Mouse (Mus musculus) hindbrain, embryonic 11.5 days (tissue): ENCODE data around the gene Tbx19. TPM values are rescaled to one million over a fixed set of nuclear protein-coding genes. Genes with fewer than 3 reads are reported as not detected.

Experiments
- ATAC-seq: fragments of 200-750 bp; cut with Nextera tagmentation; 2 replicates; pipeline ENCODE4 v1.8.0; 2017; ENCODE audit warnings: mild to moderate bottlenecking, moderate TSS enrichment, moderate library complexity; ENCODE audit not compliant: low FRiP score
- DNase-seq: peaks from one replicate; pipeline ENCODE4 v3.0.0-alpha.2; 2015; ENCODE audit warnings: low spot score
- H3K27ac ChIP-seq: fragments of 300-500 bp; sonication (generic); 2 replicates; pipeline ENCODE4 v1.5.1; 2014; ENCODE audit warnings: mild to moderate bottlenecking, low read depth, low read length
- H3K27me3 ChIP-seq: fragments of 300-500 bp; sonication (generic); 2 replicates; pipeline ENCODE4 v1.6.1; 2014; ENCODE audit warnings: mild to moderate bottlenecking, low read length, moderate library complexity, mixed read lengths; ENCODE audit not compliant: control insufficient read depth, insufficient read depth
- H3K36me3 ChIP-seq: fragments of 300-500 bp; sonication (generic); 2 replicates; pipeline ENCODE4 v1.6.1; 2014; ENCODE audit warnings: mild to moderate bottlenecking, low read length, moderate library complexity, mixed read lengths; ENCODE audit not compliant: control insufficient read depth, insufficient read depth
- H3K4me1 ChIP-seq: fragments of 300-500 bp; sonication (generic); replicated peaks from 2 replicates; pipeline ENCODE4 v1.6.1; 2014; ENCODE audit warnings: low read length, mixed read lengths; ENCODE audit not compliant: control insufficient read depth, insufficient read depth
- H3K4me2 ChIP-seq: fragments of 300-500 bp; sonication (generic); replicated peaks from 2 replicates; pipeline ENCODE4 v1.6.1; 2014; ENCODE audit warnings: mild to moderate bottlenecking, low read depth, low read length
- H3K4me3 ChIP-seq: fragments of 300-500 bp; sonication (generic); 2 replicates; pipeline ENCODE4 v1.5.1; 2014; ENCODE audit warnings: low read depth, low read length
- H3K9ac ChIP-seq: fragments of 300-500 bp; sonication (generic); 2 replicates; pipeline ENCODE4 v1.6.1; 2014; ENCODE audit warnings: low read depth, low read length
- H3K9me3 ChIP-seq: fragments of 300-500 bp; sonication (generic); 2 replicates; pipeline ENCODE4 v1.6.1; 2016; ENCODE audit warnings: low read length; ENCODE audit not compliant: control insufficient read depth
- WGBS: fragments of 180-500 bp; shearing (Covaris S2); extraction: QIAGEN DNeasy Blood & Tissue Kit; methylation state at CpG from one replicate; pipeline ENCODE4 v1.1.7; 2014; 5-methylcytosine and 5-hydroxymethylcytosine counted together
- polyA plus RNA-seq: library from polyadenylated mRNA; unstranded; fragments of >200 nt; fragmentation: Nextera tagmentation; extraction: Ambion mirVana; gene quantifications from 2 replicates; pipeline ENCODE4 v1.2.1, GENCODE M21; 2014

The Tbx19 gene
- polyA plus RNA-seq, 1 experiment from 2014 or later, result not detected

DNA sequence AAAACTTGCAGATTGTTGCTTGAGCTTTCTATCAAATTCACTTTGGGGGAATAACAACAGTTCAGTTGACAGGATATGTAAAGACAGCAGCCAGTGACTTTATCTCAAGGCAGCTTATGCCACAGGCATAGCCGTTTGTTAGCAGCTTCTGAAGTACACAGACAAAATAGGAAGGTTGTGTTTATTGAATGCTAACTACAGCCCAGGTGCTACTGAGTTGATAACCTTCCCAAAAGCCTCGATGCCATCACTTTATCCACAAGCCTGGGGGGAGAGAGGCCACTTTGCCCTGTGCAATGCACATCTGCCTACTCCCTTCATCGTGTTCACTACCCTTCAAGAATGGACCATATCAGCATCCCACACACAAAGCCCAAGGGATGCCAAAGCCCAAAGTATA is 20.3 kb downstream of the Tbx19 start:
- H3K4me1 ChIP-seq, result no peaks in the 10 kb centered on the region
- DNase-seq, result no peak
- no peak overlapping the region for H3K9ac ChIP-seq
- ATAC-seq, result no peak
- H3K27me3 ChIP-seq, result no peaks in the 10 kb centered on the region
- no peaks in the 10 kb centered on the region for H3K36me3 ChIP-seq
- 80% methylated on average over 3 of the region's 3 CpGs for whole genome bisulfite sequencing
- H3K9me3 ChIP-seq, result no peaks in the 10 kb centered on the region
- no peak overlapping the region for H3K27ac ChIP-seq
- H3K4me2 ChIP-seq, result no peak overlapping the region
- H3K4me3 ChIP-seq, result no peak overlapping the region

DNA sequence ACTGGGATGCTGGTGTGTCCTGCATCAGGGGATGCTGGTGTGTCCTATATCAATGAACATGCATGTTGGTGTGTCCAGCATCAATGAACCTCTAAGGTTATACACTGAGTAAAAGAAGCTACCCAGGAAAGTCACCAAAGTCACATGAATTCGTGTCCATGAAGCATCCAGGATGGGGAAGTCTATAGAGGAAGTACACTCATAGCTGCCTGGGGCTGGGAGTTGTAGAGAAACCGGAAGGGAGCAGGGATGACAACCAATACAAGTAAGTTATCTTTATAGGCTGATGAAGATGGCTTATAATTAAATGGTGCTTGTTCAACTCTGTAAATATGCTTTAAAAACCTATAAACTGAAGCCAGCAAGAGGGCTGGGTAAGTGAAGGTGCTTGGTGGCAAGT is 26.7 kb downstream of the Tbx19 start:
- WGBS, result 76% methylated on average over 2 of the region's 2 CpGs
- no peak overlapping the region for H3K27ac ChIP-seq
- no peaks in the 10 kb centered on the region for H3K4me1 ChIP-seq
- no peak overlapping the region for H3K4me2 ChIP-seq
- DNase-seq, result no peak
- no peaks in the 10 kb centered on the region for H3K27me3 ChIP-seq
- no peak for ATAC-seq
- no peak overlapping the region for H3K9ac ChIP-seq
- H3K9me3 ChIP-seq, result no peaks in the 10 kb centered on the region
- no peak overlapping the region for H3K4me3 ChIP-seq
- H3K36me3 ChIP-seq, result no peaks in the 10 kb centered on the region

DNA sequence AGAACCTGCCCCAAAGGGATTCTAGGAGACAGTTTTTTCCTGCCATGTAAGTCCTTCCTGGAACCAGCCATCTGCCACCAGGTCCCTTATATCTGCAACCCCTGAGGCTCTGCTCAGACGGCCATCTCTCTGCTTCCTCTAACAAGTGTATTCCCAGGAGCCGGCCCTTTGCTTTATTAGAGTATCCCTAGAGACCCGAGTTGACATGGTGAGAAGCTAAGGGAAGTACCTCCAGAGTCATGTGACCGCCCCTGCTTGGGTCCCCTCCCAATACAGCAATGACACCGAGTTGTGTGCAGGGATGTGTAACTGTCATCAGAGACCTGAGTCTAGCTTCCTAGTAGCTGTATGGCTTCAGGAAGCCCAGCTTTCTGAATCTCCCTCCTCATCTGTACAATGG is 27.3 kb downstream of the Tbx19 start:
- Histone ChIP-seq H3K4me1 (no peaks in the 10 kb centered on the region), H3K4me3 (no peak overlapping the region), H3K27me3 (no peaks in the 10 kb centered on the region), H3K4me2 (no peak overlapping the region), H3K27ac (no peak overlapping the region), H3K9me3 (no peaks in the 10 kb centered on the region), H3K36me3 (no peaks in the 10 kb centered on the region), H3K9ac (no peak overlapping the region)
- DNase-seq (no peak), ATAC-seq (no peak)
- WGBS, result 79% methylated on average over 5 of the region's 5 CpGs

DNA sequence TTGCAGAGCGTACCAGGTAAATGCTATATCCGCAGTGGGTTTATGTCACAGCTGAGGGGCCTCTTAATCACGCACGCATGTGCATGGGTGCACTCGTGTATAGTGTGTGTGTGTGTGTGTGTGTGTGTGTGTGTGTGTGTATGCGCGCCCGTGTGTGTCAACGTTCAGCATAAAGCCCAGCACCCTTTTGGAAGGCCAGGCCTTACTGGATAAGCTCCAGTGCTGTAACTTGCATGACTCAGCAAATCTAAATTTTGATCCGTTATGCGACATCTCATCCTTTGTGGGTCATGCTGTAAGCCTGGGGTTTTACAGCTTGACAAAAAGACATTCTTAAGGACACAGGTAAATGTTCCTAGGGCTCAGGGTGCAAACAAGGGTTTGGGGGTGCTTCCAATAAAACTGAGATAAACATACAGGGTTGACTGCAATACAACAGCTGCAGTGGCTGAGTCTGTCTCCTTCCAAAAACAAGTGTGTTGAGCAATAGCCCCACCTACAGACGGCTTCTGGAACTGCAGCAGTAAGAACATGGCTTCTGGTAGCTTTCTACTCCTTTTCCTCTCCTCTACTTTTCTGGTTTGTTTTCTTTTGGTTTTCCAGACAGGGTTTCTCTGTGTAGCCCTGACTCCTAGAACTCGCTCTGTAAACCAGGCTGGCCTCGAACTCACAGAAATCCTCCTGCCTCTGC is 28.2 kb downstream of the Tbx19 start:
- no peak overlapping the region for H3K27ac ChIP-seq
- no peaks in the 10 kb centered on the region for H3K4me1 ChIP-seq
- H3K9me3 ChIP-seq, result no peaks in the 10 kb centered on the region
- H3K4me3 ChIP-seq, result no peak overlapping the region
- H3K4me2 ChIP-seq, result no peak overlapping the region
- WGBS, result 76% methylated on average over 14 of the region's 14 CpGs
- H3K27me3 ChIP-seq, result no peaks in the 10 kb centered on the region
- ATAC-seq (peak; percentile 54; the same call in 1 of the 2 replicates), DNase-seq (peak; percentile 88)
- no peaks in the 10 kb centered on the region for H3K36me3 ChIP-seq
- H3K9ac ChIP-seq, result no peak overlapping the region

DNA sequence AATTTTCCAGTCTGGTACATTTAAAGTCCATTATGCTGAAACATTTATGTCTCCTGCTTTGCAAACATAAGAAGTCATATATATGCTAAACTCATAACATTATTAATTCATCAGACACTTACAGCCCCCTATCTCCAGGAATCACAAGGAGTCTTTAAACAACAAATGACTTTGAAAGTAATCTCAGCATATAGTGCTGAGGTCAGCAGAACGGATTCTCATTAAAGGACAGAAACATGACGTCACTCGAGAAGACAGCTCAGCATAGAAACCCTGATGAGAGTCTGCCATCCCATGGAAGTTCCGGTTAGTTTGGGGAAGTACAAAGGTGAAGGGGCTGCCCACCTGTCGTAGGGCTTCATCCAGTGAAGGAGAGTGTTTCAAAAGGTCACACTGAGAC is 31.0 kb downstream of the Tbx19 start:
- H3K27me3 ChIP-seq, result no peaks in the 10 kb centered on the region
- ATAC-seq (no peak), DNase-seq (no peak)
- H3K4me3 ChIP-seq, result no peak overlapping the region
- H3K27ac ChIP-seq, result no peak overlapping the region
- no peaks in the 10 kb centered on the region for H3K4me1 ChIP-seq
- H3K9me3 ChIP-seq, result no peaks in the 10 kb centered on the region
- no peak overlapping the region for H3K4me2 ChIP-seq
- WGBS, result 80% methylated on average over 5 of the region's 5 CpGs
- H3K36me3 ChIP-seq, result no peaks in the 10 kb centered on the region
- H3K9ac ChIP-seq, result no peak overlapping the region

DNA sequence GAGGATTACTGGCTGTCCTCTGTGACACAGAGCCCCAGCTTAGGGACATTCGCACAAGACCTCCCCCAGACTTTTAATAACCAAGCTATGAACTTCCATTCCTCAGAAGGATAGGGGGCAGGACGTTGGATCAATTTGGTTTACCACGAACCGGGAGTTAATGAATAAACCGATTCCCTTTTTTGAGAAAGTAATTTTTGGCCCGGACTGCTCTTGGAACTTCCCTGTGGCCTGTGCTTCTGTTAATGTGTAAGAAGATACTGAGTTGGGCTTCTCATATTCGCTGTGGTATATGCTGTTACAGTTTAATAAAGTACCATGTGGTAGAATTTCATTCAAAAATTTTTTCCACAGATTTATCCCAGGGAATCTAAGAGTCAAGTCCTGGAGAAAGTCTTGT is 39.5 kb downstream of the Tbx19 start:
- ATAC-seq (no peak), DNase-seq (no peak)
- Histone ChIP-seq H3K9ac (no peak overlapping the region), H3K4me1 (0 out of 2 replicates have a peak, but pooled peaks cover 4% of the 10 kb centered on the region), H3K27me3 (no peaks in the 10 kb centered on the region), H3K4me3 (no peak overlapping the region), H3K36me3 (no peaks in the 10 kb centered on the region), H3K4me2 (no peak overlapping the region), H3K9me3 (no peaks in the 10 kb centered on the region), H3K27ac (no peak overlapping the region)
- 83% methylated on average over 7 of the region's 7 CpGs for WGBS

DNA sequence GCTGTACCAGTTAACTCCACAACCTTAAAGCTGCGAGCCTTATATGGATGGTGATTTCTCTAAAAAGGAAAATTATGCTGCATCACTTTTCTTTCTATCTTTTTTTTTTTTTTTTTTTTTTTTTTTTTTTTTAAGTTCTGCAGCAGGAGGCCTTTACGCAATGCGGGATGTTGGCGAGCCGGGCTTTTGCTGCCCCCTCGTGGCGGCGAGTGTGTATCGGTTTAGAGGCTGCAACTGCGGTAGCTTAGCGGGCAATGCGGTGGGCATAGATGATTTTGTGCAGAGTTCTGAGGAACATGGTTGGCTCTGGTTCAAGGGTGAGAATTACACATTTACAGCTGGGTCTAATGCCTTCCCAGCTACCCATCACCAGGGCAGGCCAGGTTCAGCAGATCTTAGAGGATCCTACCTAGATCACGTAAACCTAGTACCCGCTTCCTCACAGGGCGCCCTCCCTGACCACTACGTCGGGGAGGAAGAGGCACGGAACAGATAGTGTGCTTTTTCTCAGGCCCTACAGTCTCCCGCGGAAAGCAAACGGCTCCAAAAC is 40.1 kb downstream of the Tbx19 start:
- Histone ChIP-seq H3K36me3 (no peaks in the 10 kb centered on the region), H3K27me3 (no peaks in the 10 kb centered on the region), H3K4me1 (0 out of 2 replicates have a peak, but pooled peaks cover 4% of the 10 kb centered on the region), H3K9ac (no peak overlapping the region), H3K4me3 (no peak overlapping the region), H3K4me2 (no peak overlapping the region), H3K9me3 (no peaks in the 10 kb centered on the region), H3K27ac (no peak overlapping the region)
- DNase-seq, result peak; percentile 93
- WGBS, result 18% methylated on average over 21 of the region's 21 CpGs
- ATAC-seq, result peak; percentile 74; the same call in 1 of the 2 replicates

DNA sequence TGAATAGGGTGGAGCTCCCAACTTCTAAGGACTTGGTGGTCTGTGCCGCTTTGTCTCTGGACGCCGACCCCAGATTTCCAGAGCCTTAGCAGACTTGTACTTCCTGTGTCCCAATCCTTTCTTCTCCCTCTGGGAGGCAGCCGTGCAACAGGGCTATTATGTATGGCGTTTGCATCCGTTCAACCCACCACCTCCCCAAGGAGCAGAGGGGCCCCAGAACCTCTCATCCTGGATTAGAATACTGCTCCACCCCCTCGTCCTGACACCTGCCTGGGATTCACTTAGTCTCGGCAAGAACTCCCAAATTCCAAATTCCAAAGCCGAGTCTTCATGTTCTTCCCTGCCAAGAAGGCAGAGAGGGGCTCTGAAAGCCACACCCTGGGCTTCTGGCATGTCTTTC is 40.8 kb downstream of the Tbx19 start:
- 11% methylated on average over 9 of the region's 9 CpGs for WGBS
- Histone ChIP-seq H3K4me1 (0 out of 2 replicates have a peak, but pooled peaks cover 4% of the 10 kb centered on the region), H3K36me3 (no peaks in the 10 kb centered on the region), H3K9me3 (no peaks in the 10 kb centered on the region), H3K9ac (no peak overlapping the region), H3K4me2 (peak overlapping the region; percentile 21; the same call in 1 of the 2 replicates), H3K4me3 (no peak overlapping the region), H3K27me3 (no peaks in the 10 kb centered on the region), H3K27ac (no peak overlapping the region)
- ATAC-seq (peak; percentile 43; the same call in 1 of the 2 replicates), DNase-seq (peak; percentile 41)
